Mouse (Mus musculus): ENCODE measurements around the gene Lrrc2.

GRCm38 (mm10) chr9:110937506-110938490, 13.5 kb upstream of the Lrrc2 start:
- TF ChIP-seq CTCF (IDR thresholded peaks at IDR 0.05; ENCODE audit: insufficient read depth, low read length) (no peak), POLR2A (IDR thresholded peaks at IDR 0.05; ENCODE audit: borderline replicate concordance, extremely low read depth, low read depth, low read length) (no peak)
